ENCODE assay signal across 9 mouse cellular contexts in genomic region chr17:45580958-45581477, GRCm38 (mm10). TPM values are rescaled to one million over a fixed set of nuclear protein-coding genes. Genes with fewer than 3 reads are reported as not detected.
A peak's percentile ranks its signal among the peaks of the same experiment; 100 is the strongest.
DNase-seq lines count a peak whose midpoint lies in the region; ATAC-seq and TF ChIP-seq lines count a peak whose summit lies in the region.
"Had no signal": no experiment of that assay in that cellular context is flagged by ENCODE, and none has a peak within 500 bp of the region (broad histone marks: within the 10 kb centered on the region; RNA-seq: fewer than 3 reads in every experiment).

No protein-coding gene starts in this region.

- H3K9me3 ChIP-seq in midbrain, embryonic 15.5 days: no peaks in the 10 kb centered on the region
- no peaks in the 10 kb centered on the region for H3K9me3 ChIP-seq in midbrain, embryonic 13.5 days
- H3K9me3 ChIP-seq in embryonic facial prominence, embryonic 14.5 days (ENCODE audit: control insufficient read depth, low read length): no peaks in the 10 kb centered on the region
- H3K9me3 ChIP-seq in intestine, embryonic 16.5 days (ENCODE audit: control insufficient read depth, low read length): no peaks in the 10 kb centered on the region
- H3K9me3 ChIP-seq: midbrain, embryonic 12.5 days had no signal

- no peak overlapping the region for H3K4me3 ChIP-seq in midbrain, embryonic 15.5 days
- no peak overlapping the region for H3K4me3 ChIP-seq in midbrain, embryonic 13.5 days (replicated peaks)
- no peak overlapping the region for H3K4me3 ChIP-seq in embryonic facial prominence, embryonic 14.5 days (ENCODE audit: low read depth, low read length)
- H3K4me3 ChIP-seq in intestine, embryonic 16.5 days (ENCODE audit: low read length): no peak overlapping the region
- H3K4me3 ChIP-seq in myocyte: no peak overlapping the region
- H3K4me3 ChIP-seq: midbrain, embryonic 12.5 days had no signal

- 44% methylated on average over 12 of the region's 12 CpGs for WGBS in midbrain, embryonic 15.5 days
- WGBS in midbrain, embryonic 13.5 days: 55% methylated on average over 12 of the region's 12 CpGs
- WGBS in embryonic facial prominence, embryonic 14.5 days: 36% methylated on average over 12 of the region's 12 CpGs
- WGBS in intestine, embryonic 16.5 days: 18% methylated on average over 12 of the region's 12 CpGs

- no peaks in the 10 kb centered on the region for H3K27me3 ChIP-seq in midbrain, embryonic 15.5 days (replicated peaks)
- no peaks in the 10 kb centered on the region for H3K27me3 ChIP-seq in midbrain, embryonic 13.5 days
- H3K27me3 ChIP-seq in embryonic facial prominence, embryonic 14.5 days (replicated peaks; ENCODE audit: control insufficient read depth, insufficient read depth, low read length): no peaks in the 10 kb centered on the region
- no peaks in the 10 kb centered on the region for H3K27me3 ChIP-seq in intestine, embryonic 16.5 days (replicated peaks; ENCODE audit: control insufficient read depth, insufficient read depth, low read length)
- no peaks in the 10 kb centered on the region for H3K27me3 ChIP-seq in myocyte (ENCODE audit: control insufficient read depth, insufficient read depth, insufficient read length)
- H3K27me3 ChIP-seq: midbrain, embryonic 12.5 days had no signal

- H3K9ac ChIP-seq in midbrain, embryonic 15.5 days: no peak overlapping the region
- no peak overlapping the region for H3K9ac ChIP-seq in midbrain, embryonic 13.5 days (replicated peaks)
- H3K9ac ChIP-seq in embryonic facial prominence, embryonic 14.5 days (ENCODE audit: low read depth, low read length): no peak overlapping the region
- H3K9ac ChIP-seq in intestine, embryonic 16.5 days (ENCODE audit: low read depth, low read length): peak overlapping the region; percentile 53; the same call in 1 of the 2 replicates
- H3K9ac ChIP-seq: midbrain, embryonic 12.5 days had no signal

- no peaks in the 10 kb centered on the region for H3K79me2 ChIP-seq in myocyte (ENCODE audit: control insufficient read depth, insufficient read depth)

- H3ac ChIP-seq in myocyte (ENCODE audit: control insufficient read depth, insufficient read length): no peak overlapping the region

- DNase-seq in embryonic facial prominence, embryonic 14.5 days (ENCODE audit: low spot score): peak; percentile 73
- DNase-seq in frontal cortex, postnatal 36 days (ENCODE audit: low spot score in 2 of 2): no peak
- DNase-seq in urinary bladder, postnatal 36 days (ENCODE audit: low spot score in 2 of 2): no peak
- DNase-seq in cerebellum, adult 18-20 months: no peak

- no peak for ATAC-seq in midbrain, embryonic 15.5 days (replicated peaks)
- no peak for ATAC-seq in midbrain, embryonic 13.5 days
- ATAC-seq in embryonic facial prominence, embryonic 14.5 days (ENCODE audit: low read depth): peak; percentile 8; the same call in 1 of the 2 replicates
- ATAC-seq in intestine, embryonic 16.5 days: no peak

- TF ChIP-seq POLR2A in myocyte (IDR thresholded peaks at IDR 0.05; ENCODE audit: insufficient read length, low read depth): no peak

- H3K4me2 ChIP-seq in midbrain, embryonic 15.5 days: no peak overlapping the region
- H3K4me2 ChIP-seq in midbrain, embryonic 13.5 days (replicated peaks): no peak overlapping the region
- H3K4me2 ChIP-seq in embryonic facial prominence, embryonic 14.5 days (ENCODE audit: low read depth, low read length): no peak overlapping the region
- H3K4me2 ChIP-seq in intestine, embryonic 16.5 days (ENCODE audit: low read depth, low read length): no peak overlapping the region
- peak overlapping the region; percentile 73 for H3K4me2 ChIP-seq in myocyte (ENCODE audit: low read depth)
- H3K4me2 ChIP-seq: midbrain, embryonic 12.5 days had no signal

- H3K4me1 ChIP-seq in midbrain, embryonic 15.5 days: peaks cover 18% of the 10 kb centered on the region; the same call in 1 of the 2 replicates
- H3K4me1 ChIP-seq in midbrain, embryonic 13.5 days (replicated peaks): peaks cover 20% of the 10 kb centered on the region
- H3K4me1 ChIP-seq in embryonic facial prominence, embryonic 14.5 days (ENCODE audit: control insufficient read depth, insufficient read depth, low read length): 0 out of 2 replicates have a peak, but pooled peaks cover 2% of the 10 kb centered on the region
- peaks cover 25% of the 10 kb centered on the region for H3K4me1 ChIP-seq in intestine, embryonic 16.5 days (ENCODE audit: control insufficient read depth, insufficient read depth, low read length)

- no peaks in the 10 kb centered on the region for H3K36me3 ChIP-seq in midbrain, embryonic 15.5 days (replicated peaks)
- no peaks in the 10 kb centered on the region for H3K36me3 ChIP-seq in midbrain, embryonic 13.5 days
- no peaks in the 10 kb centered on the region for H3K36me3 ChIP-seq in embryonic facial prominence, embryonic 14.5 days (ENCODE audit: control insufficient read depth, insufficient read depth, low read length)
- H3K36me3 ChIP-seq in intestine, embryonic 16.5 days (ENCODE audit: control insufficient read depth, insufficient read depth, low read length): no peaks in the 10 kb centered on the region
- peaks cover 13% of the 10 kb centered on the region for H3K36me3 ChIP-seq in myocyte (ENCODE audit: control insufficient read depth, insufficient read depth)
- H3K36me3 ChIP-seq: midbrain, embryonic 12.5 days had no signal

- 0 out of 2 replicates have a peak overlapping the region, but pooled peaks have one; percentile 7 for H3K27ac ChIP-seq in midbrain, embryonic 15.5 days
- H3K27ac ChIP-seq in midbrain, embryonic 13.5 days: no peak overlapping the region
- peak overlapping the region; percentile 35; the same call in 1 of the 2 replicates for H3K27ac ChIP-seq in embryonic facial prominence, embryonic 14.5 days (replicated peaks; ENCODE audit: low read depth, low read length)
- H3K27ac ChIP-seq in intestine, embryonic 16.5 days (ENCODE audit: low read length): 0 out of 2 replicates have a peak overlapping the region, but pooled peaks have one; percentile 33
- H3K27ac ChIP-seq: midbrain, embryonic 12.5 days had no signal

TF ChIP-seq in myocyte, 11 proteins besides CTCF, POLR2A, EP300 and RAD21:
- TF ChIP-seq SRF (IDR thresholded peaks at IDR 0.05; ENCODE audit: control insufficient read depth, insufficient read length, low read depth) (no peak), TCF3 (IDR thresholded peaks at IDR 0.05; ENCODE audit: insufficient read length, low read depth) (peak; percentile 26), MAX (IDR thresholded peaks at IDR 0.05; ENCODE audit: low read depth) (no peak), E2F4 (IDR thresholded peaks at IDR 0.05; ENCODE audit: insufficient read depth) (no peak), MYOG (IDR thresholded peaks at IDR 0.05; ENCODE audit: control insufficient read depth in 1 of 3, insufficient read depth in 1 of 3, insufficient read length in 2 of 3, low read depth in 2 of 3) (peak; percentile 45 to 94 (median 82)), REST (IDR thresholded peaks at IDR 0.05; ENCODE audit: insufficient read depth, insufficient read length) (no peak), USF1 (IDR thresholded peaks at IDR 0.05; ENCODE audit: low read depth) (no peak), MYOD1 (IDR thresholded peaks at IDR 0.05; ENCODE audit: control insufficient read depth in 1 of 3, insufficient read length in 2 of 3, low read depth in 2 of 3) (peak; percentile 57 to 86 (median 81)), TCF12 (IDR thresholded peaks at IDR 0.05; ENCODE audit: insufficient read depth, poor library complexity, severe bottlenecking) (peak; percentile 89), CEBPB (IDR thresholded peaks at IDR 0.05; ENCODE audit: insufficient read depth, poor library complexity, severe bottlenecking) (no peak), POLR2AphosphoS2 (IDR thresholded peaks at IDR 0.05; ENCODE audit: insufficient read length, low read depth) (peak; percentile 28)

RNA-seq across cellular contexts. Expression of gene Hsp90ab1, which starts 7.9 kb away (rescaled TPM):
- polyA plus RNA-seq in midbrain, embryonic 15.5 days (2015; fragmentation: Nextera tagmentation; extraction: Ambion mirVana): 1,488 and 1,537 TPM in 2 replicates
- polyA plus RNA-seq in midbrain, embryonic 13.5 days (2015; fragmentation: Nextera tagmentation; extraction: Ambion mirVana): 1,587 and 1,677 TPM in 2 replicates
- polyA plus RNA-seq in embryonic facial prominence, embryonic 14.5 days (2014; fragmentation: Nextera tagmentation; extraction: Ambion mirVana): 1,431 and 1,467 TPM in 2 replicates
- polyA plus RNA-seq in intestine, embryonic 16.5 days (2015; fragmentation: Nextera tagmentation; extraction: Ambion mirVana): 1,309 and 1,475 TPM in 2 replicates
- polyA plus RNA-seq in myocyte (2012; fragmentation: generic; extraction: Trizol): 1,606 TPM

RNA-seq across cellular contexts. Expression of gene Slc35b2, which starts 17.3 kb away (rescaled TPM):
- polyA plus RNA-seq in midbrain, embryonic 15.5 days (2015; fragmentation: Nextera tagmentation; extraction: Ambion mirVana): 85.5 and 93.4 TPM in 2 replicates
- polyA plus RNA-seq in midbrain, embryonic 13.5 days (2015; fragmentation: Nextera tagmentation; extraction: Ambion mirVana): 89.2 and 95.3 TPM in 2 replicates
- polyA plus RNA-seq in embryonic facial prominence, embryonic 14.5 days (2014; fragmentation: Nextera tagmentation; extraction: Ambion mirVana): 139 and 143 TPM in 2 replicates
- 132 and 136 TPM in 2 replicates for polyA plus RNA-seq in intestine, embryonic 16.5 days (2015; fragmentation: Nextera tagmentation; extraction: Ambion mirVana)
- 80.1 TPM for polyA plus RNA-seq in myocyte (2012; fragmentation: generic; extraction: Trizol)

RNA-seq across cellular contexts. Expression of gene Slc29a1, which starts 18.4 kb away (rescaled TPM):
- polyA plus RNA-seq in midbrain, embryonic 15.5 days (2015; fragmentation: Nextera tagmentation; extraction: Ambion mirVana): 30.7 and 33.0 TPM in 2 replicates
- 29.7 and 30.4 TPM in 2 replicates for polyA plus RNA-seq in midbrain, embryonic 13.5 days (2015; fragmentation: Nextera tagmentation; extraction: Ambion mirVana)
- 96.5 and 110 TPM in 2 replicates for polyA plus RNA-seq in embryonic facial prominence, embryonic 14.5 days (2014; fragmentation: Nextera tagmentation; extraction: Ambion mirVana)
- polyA plus RNA-seq in intestine, embryonic 16.5 days (2015; fragmentation: Nextera tagmentation; extraction: Ambion mirVana): 73.4 and 83.1 TPM in 2 replicates
- polyA plus RNA-seq in myocyte (2012; fragmentation: generic; extraction: Trizol): 913 TPM

RNA-seq across cellular contexts. Expression of gene Mymx, which starts 20.9 kb away (rescaled TPM):
- not detected in 2 replicates for polyA plus RNA-seq in midbrain, embryonic 15.5 days (2015; fragmentation: Nextera tagmentation; extraction: Ambion mirVana)
- polyA plus RNA-seq in midbrain, embryonic 13.5 days (2015; fragmentation: Nextera tagmentation; extraction: Ambion mirVana): not detected in 2 replicates
- 52.1 and 52.5 TPM in 2 replicates for polyA plus RNA-seq in embryonic facial prominence, embryonic 14.5 days (2014; fragmentation: Nextera tagmentation; extraction: Ambion mirVana)
- 0.22 and 0.64 TPM in 2 replicates for polyA plus RNA-seq in intestine, embryonic 16.5 days (2015; fragmentation: Nextera tagmentation; extraction: Ambion mirVana)
- 576 TPM for polyA plus RNA-seq in myocyte (2012; fragmentation: generic; extraction: Trizol)
- polyA plus RNA-seq: midbrain, embryonic 12.5 days had no signal

RNA-seq across cellular contexts. Expression of gene Nfkbie, which starts 25.5 kb away (rescaled TPM):
- 3.5 and 5.3 TPM in 2 replicates for polyA plus RNA-seq in midbrain, embryonic 15.5 days (2015; fragmentation: Nextera tagmentation; extraction: Ambion mirVana)
- polyA plus RNA-seq in midbrain, embryonic 13.5 days (2015; fragmentation: Nextera tagmentation; extraction: Ambion mirVana): 5.2 and 7.1 TPM in 2 replicates
- polyA plus RNA-seq in embryonic facial prominence, embryonic 14.5 days (2014; fragmentation: Nextera tagmentation; extraction: Ambion mirVana): 4.3 and 4.7 TPM in 2 replicates
- 5.0 and 5.5 TPM in 2 replicates for polyA plus RNA-seq in intestine, embryonic 16.5 days (2015; fragmentation: Nextera tagmentation; extraction: Ambion mirVana)
- 7.3 TPM for polyA plus RNA-seq in myocyte (2012; fragmentation: generic; extraction: Trizol)
